Comparison of ENCODE assay signal across 23 mouse cellular contexts in the genomic region with DNA sequence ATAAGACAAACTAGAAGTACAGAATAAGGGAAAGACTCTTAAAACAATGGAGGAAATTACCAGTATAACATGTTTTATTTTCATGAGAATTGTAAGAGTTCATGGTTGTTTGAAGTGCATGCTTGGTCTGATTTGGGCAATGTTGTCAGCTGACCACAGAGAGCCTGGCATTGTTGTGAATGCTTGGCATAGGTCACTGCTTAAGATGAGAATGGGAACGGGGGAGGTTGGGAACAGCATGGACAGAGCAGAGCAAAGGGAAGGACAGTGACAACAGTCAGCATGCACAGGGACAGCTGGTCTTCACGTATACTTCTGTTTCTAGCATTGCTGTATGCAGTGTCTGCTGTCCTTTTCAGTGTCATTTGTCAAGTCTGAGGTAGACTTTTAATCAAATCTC.
"Had no signal": no experiment of that assay in that cellular context is flagged by ENCODE, and none has a peak within 500 bp of the region (broad histone marks: within the 10 kb centered on the region; RNA-seq: fewer than 3 reads in every experiment).

No protein-coding gene starts in this region.

- H3K4me1 ChIP-seq: kidney, embryonic 15.5 days; limb, embryonic 12.5 days; limb, embryonic 15.5 days; liver, embryonic 13.5 days; midbrain, embryonic 10.5 days; midbrain, embryonic 13.5 days; neural tube, embryonic 13.5 days; stomach, embryonic 15.5 days had no signal

- H3K36me3 ChIP-seq: midbrain, embryonic 10.5 days; stomach, embryonic 15.5 days had no signal

- H3K4me3 ChIP-seq: kidney, embryonic 15.5 days; limb, embryonic 12.5 days; limb, embryonic 15.5 days; liver, embryonic 13.5 days; midbrain, embryonic 10.5 days; midbrain, embryonic 13.5 days; myocyte; neural tube, embryonic 13.5 days; stomach, embryonic 15.5 days had no signal

- H3K27me3 ChIP-seq: kidney, embryonic 15.5 days; limb, embryonic 12.5 days; limb, embryonic 15.5 days; liver, embryonic 13.5 days; midbrain, embryonic 13.5 days; neural tube, embryonic 13.5 days; stomach, embryonic 15.5 days had no signal

- H3K9ac ChIP-seq: kidney, embryonic 15.5 days; limb, embryonic 12.5 days; limb, embryonic 15.5 days; liver, embryonic 13.5 days; midbrain, embryonic 13.5 days; neural tube, embryonic 13.5 days; stomach, embryonic 15.5 days had no signal

- DNase-seq: kidney, adult 11 months; kidney, adult 8-10 months; kidney, postnatal 14 days; kidney, postnatal 4 days; left cerebral cortex, postnatal 4 days; liver, embryonic 13.5 days; lung, adult 2 months; lung, postnatal 14 days; lung, postnatal 4 days; retina, postnatal 1 day; right cerebral cortex, postnatal 25 days; spleen, adult 18-20 months; thymus, adult 2 months; thymus, postnatal 14 days; thymus, postnatal 4 days had no signal

- H3K27ac ChIP-seq: kidney, embryonic 15.5 days; limb, embryonic 12.5 days; limb, embryonic 15.5 days; liver, embryonic 13.5 days; midbrain, embryonic 10.5 days; midbrain, embryonic 13.5 days; neural tube, embryonic 13.5 days; stomach, embryonic 15.5 days had no signal
